Mouse (Mus musculus) small intestine, adult 2 months (tissue): ENCODE data around the gene Fn3krp.

Experiments used
- CTCF ChIP-seq: fragments of 200-500 bp; IDR thresholded peaks from 2 replicates; pipeline ENCODE4 v1.5.1; 2012; ENCODE audit warnings: low read depth, mild to moderate bottlenecking, control low read depth, inconsistent platforms, low read length, moderate library complexity, mixed read lengths; ENCODE audit not compliant: insufficient replicate concordance, insufficient read length; ENCODE audit errors: extremely low read depth
- POLR2A ChIP-seq: fragments of 200-500 bp; IDR thresholded peaks from 2 replicates; pipeline ENCODE4 v1.6.1; 2012; ENCODE audit warnings: low read depth, mild to moderate bottlenecking, control low read depth, inconsistent platforms, low read length, moderate library complexity

DNA sequence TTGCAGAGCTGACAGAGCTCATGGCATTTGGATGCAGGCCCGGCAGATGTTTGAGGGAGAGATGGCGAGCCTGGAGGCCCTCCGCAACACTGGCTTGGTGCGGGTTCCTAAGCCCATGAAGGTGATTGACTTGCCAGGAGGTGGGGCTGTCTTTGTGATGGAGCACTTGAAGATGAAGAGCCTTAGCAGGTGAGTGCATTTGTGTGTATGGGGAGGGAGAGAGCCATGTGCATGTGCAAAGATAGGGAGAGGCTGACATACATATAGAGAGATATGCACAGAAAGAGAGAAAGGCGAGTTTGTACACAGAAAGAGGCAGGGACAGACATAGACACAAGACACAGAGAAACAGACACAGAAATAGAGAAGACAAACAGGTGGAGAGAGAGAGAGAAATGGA, 16.0 kb downstream of the Fn3krp start:
- TF ChIP-seq CTCF (no peak), POLR2A (no peak)
